Mouse (Mus musculus) small intestine, adult 2 months (tissue): ENCODE results near the gene Ugt1a6b.

ENCODE experiments used
- CTCF ChIP-seq: fragments of 200-500 bp; IDR thresholded peaks from 2 replicates; pipeline ENCODE4 v1.5.1; 2012; ENCODE audit warnings: low read depth, mild to moderate bottlenecking, control low read depth, inconsistent platforms, low read length, moderate library complexity, mixed read lengths; ENCODE audit not compliant: insufficient replicate concordance, insufficient read length; ENCODE audit errors: extremely low read depth
- POLR2A ChIP-seq: fragments of 200-500 bp; IDR thresholded peaks from 2 replicates; pipeline ENCODE4 v1.6.1; 2012; ENCODE audit warnings: low read depth, mild to moderate bottlenecking, control low read depth, inconsistent platforms, low read length, moderate library complexity

DNA sequence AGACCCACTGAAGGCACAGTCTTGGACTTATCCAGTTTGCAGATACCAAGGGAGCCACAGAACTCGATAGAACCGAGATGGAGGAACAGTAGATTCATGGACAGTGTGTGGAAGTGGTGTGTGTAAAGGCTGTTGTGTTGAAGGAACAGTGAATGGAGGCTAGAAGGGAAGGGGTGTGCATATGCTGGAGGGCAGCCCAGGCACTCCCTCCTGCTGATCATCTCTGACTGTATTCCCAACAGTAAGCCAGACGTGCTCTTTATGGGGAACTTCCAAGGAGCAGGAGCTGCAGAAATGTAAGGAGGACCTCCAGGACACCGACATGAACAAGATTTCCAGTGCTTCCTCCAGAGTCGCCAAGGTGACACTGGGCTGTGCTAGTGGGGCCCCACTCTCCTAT is 147.0 kb downstream of the Ugt1a6b start:
- no peak for TF ChIP-seq POLR2A
- no peak for TF ChIP-seq CTCF
